Mouse (Mus musculus): Measurements from ENCODE around the gene F2rl3. TPM values are rescaled to one million over a fixed set of nuclear protein-coding genes. Genes with fewer than 3 reads are reported as not detected.

The F2rl3 gene
- total and polyA plus RNA-seq, 3 experiments = 0.08 to 0.11 TPM; not detected in 1

- TF ChIP-seq MAFK (IDR thresholded peaks at IDR 0.05; ENCODE audit: borderline replicate concordance, low read depth, low read length) (no peak), ZNF384 (IDR thresholded peaks at IDR 0.05; ENCODE audit: low read depth, low read length) (no peak), USF1 (IDR thresholded peaks at IDR 0.05; ENCODE audit: low read depth, low read length) (no peak), USF2 (IDR thresholded peaks at IDR 0.05; ENCODE audit: borderline replicate concordance in 1 of 2, insufficient read depth in 1 of 2, low read depth in 1 of 2, low read length in 2 of 2) (no peak), POLR2AphosphoS5 (IDR thresholded peaks at IDR 0.05; ENCODE audit: borderline replicate concordance, low read depth, low read length) (no peak), TBP (IDR thresholded peaks at IDR 0.05; ENCODE audit: low read depth, low read length) (no peak), NRF1 (IDR thresholded peaks at IDR 0.05; ENCODE audit: insufficient read depth, low read depth, low read length, poor library complexity, severe bottlenecking) (no peak), SIN3A (IDR thresholded peaks at IDR 0.05; ENCODE audit: low read length) (no peak), MAZ (IDR thresholded peaks at IDR 0.05; ENCODE audit: low read depth, low read length) (no peak), MXI1 (IDR thresholded peaks at IDR 0.05; ENCODE audit: low read depth, low read length) (no peak), ZKSCAN1 (IDR thresholded peaks at IDR 0.05; ENCODE audit: low read depth, low read length) (no peak), POLR2A (IDR thresholded peaks at IDR 0.05; ENCODE audit: control insufficient read depth in 1 of 2, insufficient read depth in 1 of 2, low read depth in 1 of 2, low read length in 2 of 2, poor library complexity in 1 of 2) (no peak), BHLHE40 (IDR thresholded peaks at IDR 0.05; ENCODE audit: borderline replicate concordance, low read depth, low read length) (no peak), MYB (IDR thresholded peaks at IDR 0.05; ENCODE audit: low read depth, low read length) (no peak), CHD2 (IDR thresholded peaks at IDR 0.05; ENCODE audit: low read length) (no peak), RCOR1 (IDR thresholded peaks at IDR 0.05; ENCODE audit: low read depth, low read length) (no peak), CTCF (IDR thresholded peaks at IDR 0.05 in 2 of 3, conservative IDR thresholded peaks at IDR 0.05 in 1 of 3; ENCODE audit: control insufficient read depth in 1 of 3, insufficient read depth in 1 of 3, low read depth in 2 of 3, low read length in 3 of 3, poor library complexity in 1 of 3, severe bottlenecking in 1 of 3) (no peak), MAX (IDR thresholded peaks at IDR 0.05; ENCODE audit: low read length) (no peak), GABPA (IDR thresholded peaks at IDR 0.05; ENCODE audit: low read depth, low read length) (no peak)
- Histone ChIP-seq H3K36me3 (ENCODE audit: control insufficient read depth in 1 of 2, insufficient read depth in 2 of 2, low read length in 2 of 2) (no peaks in the 10 kb centered on the region; a peak in 1 of 4 replicates), H3K27me3 (ENCODE audit: control insufficient read depth in 1 of 2, insufficient read depth in 2 of 2, low read length in 2 of 2) (no peaks in the 10 kb centered on the region), H3K9ac (ENCODE audit: control insufficient read depth, low read depth, low read length, poor library complexity, severe bottlenecking) (no peak overlapping the region), H3K4me1 (ENCODE audit: control insufficient read depth in 1 of 2, insufficient read depth in 2 of 2, low read length in 2 of 2) (no peaks in the 10 kb centered on the region), H3K27ac (ENCODE audit: control insufficient read depth, low read depth, low read length) (no peak overlapping the region), H3K4me3 (ENCODE audit: control insufficient read depth in 1 of 2, insufficient read depth in 1 of 2, low read depth in 2 of 2, low read length in 2 of 2) (no peak overlapping the region), H3K79me2 (ENCODE audit: control insufficient read depth, insufficient read depth, low read length, poor library complexity) (no peaks in the 10 kb centered on the region), H3K9me3 (replicated peaks; ENCODE audit: insufficient read depth, low read length) (no peaks in the 10 kb centered on the region)
- DNase-seq (ENCODE audit: low read depth, low spot score) = no peak
Measured at GRCm38 (mm10) chr8:72756031-72756430, 5.6 kb upstream of the F2rl3 start.

DNA sequence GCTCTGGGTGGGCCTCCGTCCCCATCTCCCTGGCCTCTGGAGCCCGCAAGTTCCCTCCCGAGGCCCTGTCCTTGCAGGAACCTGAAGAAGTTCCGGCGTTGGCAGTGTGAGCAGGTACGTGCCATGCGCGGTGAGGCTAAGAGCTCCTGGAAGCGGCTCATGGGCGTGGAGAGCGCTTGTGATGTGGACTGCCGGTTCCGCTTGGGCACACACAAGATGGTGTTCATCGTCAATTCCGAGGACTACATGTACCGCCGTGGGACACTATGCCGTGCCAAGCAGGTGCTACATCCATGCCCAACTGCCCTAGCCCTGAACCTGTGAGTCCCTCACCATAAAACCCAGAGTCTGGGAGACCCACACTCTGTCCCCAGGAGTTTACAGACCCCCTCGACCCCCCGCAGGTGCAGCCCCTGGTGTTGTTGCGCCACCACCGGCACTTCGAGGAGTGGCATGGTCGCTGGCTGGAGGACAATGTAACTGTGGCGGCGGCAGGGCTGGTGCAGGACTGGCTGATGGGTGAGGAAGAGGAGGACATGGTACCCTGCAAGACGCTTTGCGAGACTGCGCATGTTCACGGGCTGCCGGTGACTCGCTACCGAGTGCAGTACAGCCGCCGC is 4.8 kb upstream of the F2rl3 start:
- H3K36me3 ChIP-seq (ENCODE audit: control insufficient read depth in 1 of 2, insufficient read depth in 2 of 2, low read length in 2 of 2) = no peaks in the 10 kb centered on the region; a peak in 1 of 4 replicates

More for the DNA sequence above, 4.8 kb upstream of the F2rl3 start:
- TF ChIP-seq MYC (IDR thresholded peaks at IDR 0.05; ENCODE audit: low read depth, low read length) = no peak
- no peak for TF ChIP-seq KAT2A (conservative IDR thresholded peaks at IDR 0.05; ENCODE audit: low read depth, low read length)
- TF ChIP-seq RAD21 (IDR thresholded peaks at IDR 0.05; ENCODE audit: low read depth, low read length) = no peak
- TF ChIP-seq JUND (IDR thresholded peaks at IDR 0.05; ENCODE audit: low read depth, low read length) = no peak
- TF ChIP-seq GABPA (IDR thresholded peaks at IDR 0.05; ENCODE audit: low read depth, low read length) = no peak
- no peak for TF ChIP-seq CTCF (IDR thresholded peaks at IDR 0.05 in 2 of 3, conservative IDR thresholded peaks at IDR 0.05 in 1 of 3; ENCODE audit: control insufficient read depth in 1 of 3, insufficient read depth in 1 of 3, low read depth in 2 of 3, low read length in 3 of 3, poor library complexity in 1 of 3, severe bottlenecking in 1 of 3)
- no peak for TF ChIP-seq TAL1 (IDR thresholded peaks at IDR 0.05; ENCODE audit: low read length)
- no peak for TF ChIP-seq MAX (IDR thresholded peaks at IDR 0.05; ENCODE audit: low read length)
- no peak for TF ChIP-seq ZKSCAN1 (IDR thresholded peaks at IDR 0.05; ENCODE audit: low read depth, low read length)
- no peak for TF ChIP-seq CHD2 (IDR thresholded peaks at IDR 0.05; ENCODE audit: low read length)
- no peak for TF ChIP-seq POLR2AphosphoS5 (IDR thresholded peaks at IDR 0.05; ENCODE audit: borderline replicate concordance, low read depth, low read length)
- no peaks in the 10 kb centered on the region for H3K79me2 ChIP-seq (ENCODE audit: control insufficient read depth, insufficient read depth, low read length, poor library complexity)
- no peak for DNase-seq (ENCODE audit: low read depth, low spot score)
- H3K27me3 ChIP-seq (ENCODE audit: control insufficient read depth in 1 of 2, insufficient read depth in 2 of 2, low read length in 2 of 2) = no peaks in the 10 kb centered on the region
- no peak overlapping the region for H3K4me3 ChIP-seq (ENCODE audit: control insufficient read depth in 1 of 2, insufficient read depth in 1 of 2, low read depth in 2 of 2, low read length in 2 of 2)
- H3K27ac ChIP-seq (ENCODE audit: control insufficient read depth, low read depth, low read length) = no peak overlapping the region
- no peak overlapping the region for H3K9ac ChIP-seq (ENCODE audit: control insufficient read depth, low read depth, low read length, poor library complexity, severe bottlenecking)
- H3K9me3 ChIP-seq (replicated peaks; ENCODE audit: insufficient read depth, low read length) = no peaks in the 10 kb centered on the region
- no peaks in the 10 kb centered on the region for H3K4me1 ChIP-seq (ENCODE audit: control insufficient read depth in 1 of 2, insufficient read depth in 2 of 2, low read length in 2 of 2)

All from MEL (cell line).